Mouse (Mus musculus) heart, postnatal 0 days (tissue): ENCODE measurements around the gene Mettl25. TPM values are rescaled to one million over a fixed set of nuclear protein-coding genes. Genes with fewer than 3 reads are reported as not detected.

Experiments used
- ATAC-seq: fragments of 200-750 bp; cut with Nextera tagmentation; 2 replicates; pipeline ENCODE4 v1.8.0; 2017; ENCODE audit warnings: low read depth, moderate number of reproducible peaks, moderate library complexity; ENCODE audit not compliant: insufficient read depth
- DNase-seq: peaks from one replicate; pipeline ENCODE4 v3.0.0-alpha.2; 2016; ENCODE audit warnings: low spot score
- H3K27ac ChIP-seq: fragments of 300-500 bp; sonication (generic); 2 replicates; pipeline ENCODE4 v1.5.1; 2014; ENCODE audit warnings: low read depth, mild to moderate bottlenecking
- H3K27me3 ChIP-seq: fragments of 300-500 bp; sonication (generic); 2 replicates; pipeline ENCODE4 v1.6.1; 2014; ENCODE audit warnings: low read length, mixed read lengths; ENCODE audit not compliant: control insufficient read depth, insufficient read depth
- H3K36me3 ChIP-seq: fragments of 300-500 bp; sonication (generic); replicated peaks from 2 replicates; pipeline ENCODE4 v1.6.1; 2014; ENCODE audit warnings: low read length, mixed read lengths; ENCODE audit not compliant: control insufficient read depth, insufficient read depth
- H3K4me1 ChIP-seq: fragments of 300-500 bp; sonication (generic); 2 replicates; pipeline ENCODE4 v1.6.1; 2014; ENCODE audit warnings: antibody characterized with exemption; ENCODE audit not compliant: control insufficient read depth, insufficient read depth
- H3K4me2 ChIP-seq: fragments of 300-500 bp; sonication (generic); 2 replicates; pipeline ENCODE4 v1.6.1; 2014; ENCODE audit warnings: low read depth, mild to moderate bottlenecking, low read length, moderate library complexity
- H3K4me3 ChIP-seq: fragments of 300-500 bp; sonication (generic); 2 replicates; pipeline ENCODE4 v1.5.1; 2014; ENCODE audit warnings: low read depth, low read length
- H3K9ac ChIP-seq: fragments of 300-500 bp; sonication (generic); replicated peaks from 2 replicates; pipeline ENCODE4 v1.6.1; 2014; ENCODE audit warnings: low read depth, low read length, mixed read lengths
- H3K9me3 ChIP-seq: fragments of 300-500 bp; sonication (generic); replicated peaks from 2 replicates; pipeline ENCODE4 v1.6.1; 2016; ENCODE audit warnings: low read length; ENCODE audit not compliant: control insufficient read depth
- CTCF ChIP-seq: IDR thresholded peaks from 2 replicates; pipeline ENCODE4 v1.5.1; 2016; ENCODE audit warnings: antibody characterized with exemption, control low read depth, low read depth
- EP300 ChIP-seq: IDR thresholded peaks from 2 replicates; pipeline ENCODE4 v1.6.1; 2016; ENCODE audit warnings: antibody characterized with exemption, low read depth
- WGBS: fragments of 180-500 bp; shearing (Covaris S2); extraction: QIAGEN DNeasy Blood & Tissue Kit; methylation state at CpG from one replicate; pipeline ENCODE4 v1.1.7; 2014; 5-methylcytosine and 5-hydroxymethylcytosine counted together
- polyA plus RNA-seq: library from polyadenylated mRNA; unstranded; fragments of >200 nt; fragmentation: Nextera tagmentation; extraction: Ambion mirVana; gene quantifications from 2 replicates; pipeline ENCODE4 v1.2.1, GENCODE M21; 2015
- total RNA-seq: library from RNA; depleted of rRNA; stranded (reverse); fragments of >200 nt; gene quantifications from 2 replicates; pipeline ENCODE4 v1.2.3, GENCODE M21; 2014; ENCODE audit warnings: low replicate concordance; rRNA removed

Gene Mettl25
- total and polyA plus RNA-seq, 2 experiments from 2014 or later: 8.1 to 10.3 TPM

DNA sequence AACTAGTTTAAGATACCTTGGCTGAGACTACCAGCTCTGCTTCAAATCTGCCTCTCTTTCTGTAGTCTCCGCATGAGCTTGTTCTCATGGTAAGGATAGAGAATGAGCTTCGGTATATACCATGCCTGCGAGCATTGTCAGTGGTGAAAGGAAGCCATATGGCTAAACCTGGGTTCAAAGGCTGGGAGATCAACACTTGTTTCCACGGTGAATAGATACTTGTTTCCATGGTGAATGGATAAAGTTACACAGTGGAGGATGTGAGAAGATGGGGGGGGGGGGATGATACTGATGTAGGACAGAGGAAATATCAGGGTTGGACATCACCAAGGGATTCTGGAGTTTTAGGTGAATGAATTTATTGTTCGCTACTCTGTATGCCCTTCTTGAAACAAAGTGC is 128.0 kb downstream of the Mettl25 start:
- no peak overlapping the region for H3K4me2 ChIP-seq
- H3K4me1 ChIP-seq: no peaks in the 10 kb centered on the region
- ATAC-seq (no peak), DNase-seq (no peak)
- H3K4me3 ChIP-seq: no peak overlapping the region
- H3K27me3 ChIP-seq: no peaks in the 10 kb centered on the region
- no peaks in the 10 kb centered on the region for H3K9me3 ChIP-seq
- H3K27ac ChIP-seq: no peak overlapping the region
- no peak overlapping the region for H3K9ac ChIP-seq
- 75% methylated on average over 5 of the region's 5 CpGs for WGBS
- no peak for TF ChIP-seq EP300
- no peak for TF ChIP-seq CTCF
- no peaks in the 10 kb centered on the region for H3K36me3 ChIP-seq

Other genes with a start within 250 kb of the Mettl25 start
- gene Ccdc59, start 313 bp downstream of the Mettl25 start, total RNA-seq: 7.0 and 7.6 TPM in 2 replicates
- gene Ccdc59, start 313 bp downstream of the Mettl25 start, polyA plus RNA-seq: 30.9 and 31.8 TPM in 2 replicates